8 mouse cellular contexts compared by ENCODE assay signal in the genomic region with DNA sequence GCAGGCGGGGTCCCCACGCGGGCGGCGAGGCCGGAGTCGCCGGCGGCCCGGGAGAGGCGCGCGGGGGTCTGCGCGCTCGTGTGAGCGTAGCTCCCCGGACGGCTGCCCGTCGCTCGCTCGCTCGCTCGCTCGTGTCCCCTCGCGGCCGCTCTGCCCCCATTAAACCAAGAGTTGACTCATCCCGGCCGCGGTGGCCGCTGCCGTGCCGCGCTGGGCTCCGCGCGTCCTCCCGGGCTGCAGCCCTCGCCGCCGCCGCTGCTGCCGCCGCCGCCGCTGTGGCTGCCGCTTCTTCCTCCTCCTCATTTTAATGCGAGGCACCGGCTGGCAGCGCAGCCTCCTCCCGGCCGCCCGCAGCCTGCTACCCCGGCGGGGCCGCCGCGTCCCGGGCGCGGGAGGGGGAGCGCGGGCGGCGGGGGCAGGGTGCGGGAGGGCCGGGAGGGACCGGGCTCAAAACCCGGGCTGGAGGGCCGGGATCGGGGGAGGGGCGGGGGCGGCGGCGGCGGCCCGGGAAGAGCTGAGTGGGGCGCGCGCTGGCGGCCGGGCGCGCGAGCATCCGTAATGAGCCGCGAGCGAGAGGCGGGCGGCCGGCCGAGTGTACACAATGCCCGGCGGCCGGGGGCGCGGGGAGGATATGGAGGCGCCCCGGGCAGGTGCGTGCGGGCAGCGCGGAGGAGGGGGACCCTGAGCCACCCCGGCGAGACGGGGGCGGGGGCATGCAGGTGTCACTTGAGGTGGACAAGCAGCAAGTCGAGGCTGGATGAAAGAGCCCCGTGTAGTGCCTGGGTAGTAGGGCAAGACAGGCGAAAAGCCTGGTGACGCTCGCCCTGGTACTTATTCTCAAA. TPM values are rescaled to one million over a fixed set of nuclear protein-coding genes. Genes with fewer than 3 reads are reported as not detected.
DNase-seq lines count a peak whose midpoint lies in the region; ATAC-seq lines count a peak whose summit lies in the region.

No protein-coding gene starts in this region.

- no peaks in the 10 kb centered on the region for H3K4me1 ChIP-seq in heart, embryonic 12.5 days (replicated peaks)
- H3K4me1 ChIP-seq in kidney, embryonic 16.5 days (ENCODE audit: insufficient read depth, low read length), result no peaks in the 10 kb centered on the region; the same call in 1 of the 2 replicates

- peak; percentile 32 for ATAC-seq in CD4-positive, CD25-positive, alpha-beta regulatory T cell, adult 4 months
- ATAC-seq in heart, embryonic 12.5 days (ENCODE audit: insufficient number of reproducible peaks, low FRiP score), result peak; percentile 87
- peak; percentile 87 for ATAC-seq in kidney, embryonic 16.5 days (ENCODE audit: low FRiP score, low TSS enrichment)

- H3K9me3 ChIP-seq in heart, embryonic 12.5 days (replicated peaks), result no peaks in the 10 kb centered on the region
- no peaks in the 10 kb centered on the region for H3K9me3 ChIP-seq in kidney, embryonic 16.5 days (ENCODE audit: low read length)

- H3K4me3 ChIP-seq in heart, embryonic 12.5 days, result peak overlapping the region; percentile 91
- peak overlapping the region; percentile 85 for H3K4me3 ChIP-seq in kidney, embryonic 16.5 days (ENCODE audit: low read length)

- H3K9ac ChIP-seq in heart, embryonic 12.5 days, result peak overlapping the region; percentile 93
- H3K9ac ChIP-seq in kidney, embryonic 16.5 days (replicated peaks; ENCODE audit: low read length), result peak overlapping the region; percentile 82

- H3K36me3 ChIP-seq in heart, embryonic 12.5 days, result no peaks in the 10 kb centered on the region
- no peaks in the 10 kb centered on the region for H3K36me3 ChIP-seq in kidney, embryonic 16.5 days (ENCODE audit: insufficient read depth, low read length)

- peak overlapping the region; percentile 89 for H3K27ac ChIP-seq in heart, embryonic 12.5 days (ENCODE audit: poor library complexity, severe bottlenecking)
- H3K27ac ChIP-seq in kidney, embryonic 16.5 days (ENCODE audit: low read length), result peak overlapping the region; percentile 43; the same call in 1 of the 2 replicates

- H3K27me3 ChIP-seq in heart, embryonic 12.5 days (replicated peaks), result no peaks in the 10 kb centered on the region
- H3K27me3 ChIP-seq in kidney, embryonic 16.5 days (ENCODE audit: insufficient read depth, low read length), result peaks cover 10% of the 10 kb centered on the region

- DNase-seq in adrenal gland, adult 18-20 months (ENCODE audit: low spot score in 2 of 2), result peak; percentile 51 to 57
- peak; percentile 79 for DNase-seq in embryo, embryonic 9.5 days (ENCODE audit: extremely low spot score)
- peak; percentile 39 for DNase-seq in lung, postnatal 36 days
- DNase-seq in ovary, postnatal 36 days (ENCODE audit: low spot score), result peak; percentile 65
- DNase-seq in thymus, postnatal 4 days, result peak; percentile 82

- peak overlapping the region; percentile 86 for H3K4me2 ChIP-seq in heart, embryonic 12.5 days
- peak overlapping the region; percentile 94 for H3K4me2 ChIP-seq in kidney, embryonic 16.5 days (replicated peaks; ENCODE audit: low read depth, low read length)

- WGBS in heart, embryonic 12.5 days, result under 1% methylated on average over 99 of the region's 115 CpGs
- WGBS in kidney, embryonic 16.5 days, result under 1% methylated on average over 29 of the region's 115 CpGs

RNA-seq across cellular contexts. Expression of gene Satb1, which starts 19.9 kb away (rescaled TPM):
- 10 to 100 TPM; 49.5 to 77.2 TPM for polyA plus RNA-seq in CD4-positive, CD25-positive, alpha-beta regulatory T cell, adult 4 months (2017; shearing (Covaris generic))
- 10 to 100 TPM; 16.3 to 22.2 TPM for total RNA-seq in adrenal gland, adult 18-20 months (2021)
- 10.8 and 11.2 TPM in 2 replicates for polyA plus RNA-seq in heart, embryonic 12.5 days (2016; fragmentation: Nextera tagmentation; extraction: Ambion mirVana)
- 6.7 and 7.5 TPM in 2 replicates for polyA plus RNA-seq in kidney, embryonic 16.5 days (2015; fragmentation: Nextera tagmentation; extraction: Ambion mirVana)

Comparison
In these comparisons a context has a peak if more than half of its experiments do, and no peak if none do; other contexts are left out.
1. Peak in every context shown above with its lines: DNase-seq, ATAC-seq, H3K4me3 ChIP-seq and H3K27ac ChIP-seq.
2. ATAC-seq: peak in every context shown above with its lines; median percentile 87 in heart, embryonic 12.5 days; 87 in kidney, embryonic 16.5 days; 32 in CD4-positive, CD25-positive, alpha-beta regulatory T cell, adult 4 months.